Mouse (Mus musculus): ENCODE measurements around the gene Mfap1a.
"Not testable (repeated sequence)": the region's sequence is repeated elsewhere in the genome, so short reads cannot be mapped to it uniquely, and the experiment has no call there.

The Mfap1a gene

GRCm38 (mm10) chr2:121505942-121506882 lies at the start of gene Mfap1a, which contains the start of gene Wdr76:
TSS of gene Mfap1a (minus strand) at chr2:121506665.
TSS of gene Wdr76 (plus strand) at chr2:121506723.
- DNase-seq = peak; percentile 80 to 84

- peak in 1 of 2 experiments; percentile 7 for DNase-seq
These were observed 44.8 kb upstream of the Mfap1a start for GRCm38 (mm10) chr2:121551271-121551670.

DNA sequence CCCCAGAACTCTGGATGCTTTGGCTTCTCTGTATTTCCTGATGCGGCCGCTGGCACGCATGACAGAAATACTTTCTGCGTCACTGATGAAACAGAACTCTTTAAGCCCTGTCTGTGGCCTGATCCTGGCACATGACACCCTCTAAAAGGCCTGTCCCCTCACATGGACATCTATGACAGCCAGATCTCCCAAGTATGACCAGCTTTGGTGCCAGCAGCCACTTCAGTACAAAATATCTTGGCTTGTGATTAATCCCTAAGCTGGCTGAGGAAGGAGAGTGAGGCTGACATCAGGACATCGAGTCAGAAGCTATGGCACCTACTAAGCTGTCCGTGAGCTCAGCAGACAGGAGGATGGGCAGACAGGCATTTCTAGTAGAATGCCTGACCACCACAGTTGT lies 43.2 kb upstream of the Mfap1a start:
- DNase-seq = no peak

DNA sequence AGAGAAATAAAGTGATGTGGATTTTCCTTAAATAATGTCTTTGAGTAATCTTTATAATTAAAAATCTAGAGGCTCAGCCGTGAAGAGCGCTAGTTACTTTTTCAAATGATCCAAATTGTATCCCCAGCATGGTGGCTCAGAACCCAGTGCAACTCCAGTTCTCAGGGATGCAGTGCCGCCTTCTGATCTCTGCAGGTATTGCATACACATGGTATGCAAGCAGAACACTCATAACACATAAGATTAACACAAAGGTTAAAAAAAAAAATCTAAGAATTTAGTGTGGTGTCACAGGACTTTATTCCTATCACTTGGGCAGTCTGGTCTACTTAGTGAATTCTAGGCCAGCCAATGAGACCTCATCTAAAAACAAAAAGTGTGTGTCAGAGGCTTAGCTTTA lies 38.4 kb upstream of the Mfap1a start:
- DNase-seq = no peak

DNA sequence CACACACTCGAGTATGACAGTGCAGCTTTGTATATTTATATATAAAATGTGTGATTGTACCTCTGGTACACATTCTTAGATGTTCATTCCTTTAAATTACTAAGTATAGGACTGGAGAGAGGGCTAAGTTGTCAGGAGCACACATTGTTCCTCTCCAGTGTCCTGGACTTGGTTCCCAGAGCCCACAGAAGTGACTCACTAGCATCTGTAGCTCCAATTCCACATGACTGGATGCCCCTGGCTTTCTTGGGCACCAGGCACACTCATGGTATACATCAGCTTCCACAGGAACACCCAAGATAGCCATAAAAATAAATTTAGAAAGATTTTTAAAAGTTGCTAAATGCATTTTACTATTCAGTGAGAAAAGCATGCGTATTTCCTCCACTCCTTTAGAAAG lies 18.6 kb upstream of the Mfap1a start:
- DNase-seq = no peak

DNA sequence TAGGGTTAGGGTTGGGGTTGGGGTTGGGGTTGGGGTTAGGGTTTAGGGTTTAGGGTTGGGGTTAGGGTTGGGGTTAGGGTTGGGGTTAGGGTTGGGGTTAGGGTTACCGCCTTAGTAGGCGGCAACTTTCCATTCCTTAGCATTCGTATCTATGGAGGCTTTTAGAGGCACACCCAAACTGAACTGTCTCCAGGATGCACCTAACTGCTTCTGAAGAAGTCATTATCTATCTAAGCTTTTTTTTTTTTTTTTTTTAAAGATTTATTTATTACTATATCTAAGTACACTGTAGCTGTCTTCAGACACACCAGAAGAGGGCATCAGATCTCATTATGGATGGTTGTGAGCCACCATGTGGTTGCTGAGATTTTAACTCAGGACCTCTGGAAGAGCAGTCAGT lies 16.4 kb upstream of the Mfap1a start:
- DNase-seq = not testable (repeated sequence)

- DNase-seq = no peak
These were observed 15.5 kb upstream of the Mfap1a start for GRCm38 (mm10) chr2:121522006-121522405.

DNA sequence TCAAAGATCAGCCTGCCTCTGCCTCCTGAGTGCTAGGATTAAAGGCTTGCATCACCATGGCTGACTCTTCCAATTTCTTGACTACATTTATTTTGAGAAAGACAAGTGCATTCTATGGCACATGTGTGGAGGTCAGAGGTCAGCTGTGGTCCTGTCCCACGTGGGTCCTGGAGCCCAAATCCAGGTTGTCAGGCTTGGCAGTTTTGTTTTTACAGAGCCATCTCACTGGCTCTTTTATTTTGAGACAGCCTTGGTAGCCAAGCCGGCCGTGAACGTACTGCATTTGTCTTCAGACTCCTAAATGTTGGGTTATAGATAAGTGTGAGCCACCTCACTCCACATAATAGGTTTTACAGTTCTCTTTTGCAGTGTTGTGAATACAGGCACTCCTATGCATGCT lies 12.2 kb upstream of the Mfap1a start:
- DNase-seq = not testable (repeated sequence)

DNA sequence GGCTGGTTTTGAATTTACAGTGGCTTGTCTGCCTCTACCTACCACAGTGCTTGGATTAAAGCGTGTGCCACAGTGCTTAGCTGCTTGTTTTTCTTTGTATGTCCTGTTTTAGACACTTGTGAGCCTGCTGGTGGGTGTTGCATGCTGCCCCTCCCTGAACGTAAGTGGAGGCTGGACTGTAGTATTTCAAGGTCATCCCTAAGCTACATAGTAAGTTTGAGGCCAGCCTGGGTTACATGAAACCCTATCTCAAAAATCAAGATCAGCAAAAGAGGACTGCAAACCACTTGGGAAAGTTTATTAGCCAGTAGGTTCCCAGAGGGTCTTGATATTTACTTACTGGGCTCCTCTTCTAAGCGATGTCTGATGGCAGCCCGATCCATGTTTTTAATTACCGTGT lies 11.6 kb upstream of the Mfap1a start:
- DNase-seq = no peak

DNA sequence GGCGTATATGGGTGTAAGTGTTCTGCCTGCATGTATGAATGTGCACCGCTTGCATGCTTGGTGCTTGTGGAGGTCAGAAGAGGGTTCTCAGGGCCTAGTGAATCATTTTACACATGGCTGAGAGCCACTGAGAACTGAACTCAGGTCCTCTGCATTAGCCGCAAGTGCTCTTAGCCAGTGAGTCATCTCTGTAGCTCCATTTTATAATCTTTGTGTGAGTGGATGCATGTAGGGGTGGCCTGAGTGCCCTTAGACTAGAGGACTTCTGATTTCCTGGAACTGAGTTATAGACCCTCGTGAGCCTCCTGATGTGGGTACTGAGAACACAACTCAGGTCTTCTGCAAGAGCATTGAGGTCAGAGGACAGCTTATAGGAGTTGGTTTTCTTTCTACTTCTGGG lies 7.7 kb upstream of the Mfap1a start:
- DNase-seq = no peak

GRCm38 (mm10) chr2:121512991-121513765 lies 6.7 kb upstream of the Mfap1a start:
- not testable (repeated sequence) for DNase-seq

DNA sequence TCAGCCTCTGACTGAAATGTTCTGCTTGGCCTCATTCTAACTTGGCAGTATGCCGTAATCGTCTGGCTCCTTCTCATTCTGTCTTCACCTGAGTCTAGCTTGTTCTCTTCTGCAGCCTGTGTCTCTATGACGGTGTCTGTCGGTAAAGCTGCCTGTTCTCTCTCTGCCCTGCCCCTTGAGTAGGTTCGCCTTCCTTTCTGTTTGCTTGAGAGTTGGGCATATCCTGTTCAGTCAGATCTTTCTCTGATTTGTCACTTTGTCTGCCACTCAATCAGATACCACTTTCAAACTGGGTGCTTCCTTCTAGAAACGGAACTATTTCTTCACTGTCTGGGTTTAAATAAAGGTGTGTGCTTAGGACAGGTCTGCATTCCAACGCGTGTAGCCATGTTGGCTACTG lies 4.9 kb upstream of the Mfap1a start:
- DNase-seq = no peak

- peak in 1 of 2 experiments; percentile 13 for DNase-seq
These were observed 3.1 kb upstream of the Mfap1a start for GRCm38 (mm10) chr2:121509584-121509983.

GRCm38 (mm10) chr2:121507951-121508330 lies 1.5 kb upstream of the Mfap1a start:
- no peak for DNase-seq

DNA sequence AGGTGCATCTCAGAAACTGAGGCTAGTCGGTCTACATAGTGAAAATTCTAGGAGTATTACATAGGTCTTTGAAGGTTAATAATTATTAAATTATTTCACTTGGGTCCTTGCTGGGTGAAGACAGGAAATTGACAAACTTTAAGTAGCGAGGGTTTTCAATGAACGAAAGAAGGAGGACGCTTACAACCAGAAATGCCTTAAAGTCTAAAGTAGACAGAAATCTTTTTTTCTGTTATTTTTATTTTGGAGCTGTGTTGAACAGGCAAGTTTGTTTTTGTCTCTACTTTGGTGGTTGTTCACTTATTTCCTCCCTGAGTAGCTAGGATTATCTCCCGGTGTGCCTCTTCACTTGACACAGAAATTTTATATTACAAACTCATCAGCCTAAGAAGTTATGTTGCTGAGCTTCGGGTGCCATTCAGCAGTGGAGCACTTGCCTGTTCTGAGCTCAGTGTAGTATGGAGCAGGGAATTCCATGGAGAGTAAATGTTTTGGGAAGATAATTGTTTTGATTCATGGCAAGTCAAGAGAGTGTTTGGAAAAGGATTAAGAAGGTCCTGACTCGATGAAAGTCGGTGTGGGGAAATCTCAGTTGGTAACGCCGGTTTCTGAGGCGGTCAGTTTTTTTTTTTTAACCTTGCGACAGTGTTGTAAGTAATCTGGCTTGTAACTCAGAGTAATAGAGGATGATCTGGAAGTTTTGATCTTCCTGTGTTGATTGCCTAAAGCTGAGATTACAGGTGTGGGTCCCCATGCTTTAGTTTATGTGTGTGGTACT lies 897 bp upstream of the Mfap1a start:
- no peak for DNase-seq

- DNase-seq = not testable (repeated sequence)
These were observed 4.9 kb downstream of the Mfap1a start for GRCm38 (mm10) chr2:121501550-121501949.

- not testable (repeated sequence) for DNase-seq
These were observed 22.1 kb downstream of the Mfap1a start for GRCm38 (mm10) chr2:121484403-121484802.

- DNase-seq = no peak
These were observed 22.9 kb downstream of the Mfap1a start for GRCm38 (mm10) chr2:121483576-121483975.

GRCm38 (mm10) chr2:121480916-121481315 lies 25.5 kb downstream of the Mfap1a start:
- not testable (repeated sequence) for DNase-seq

- no peak for DNase-seq
These were observed 26.0 kb downstream of the Mfap1a start for GRCm38 (mm10) chr2:121480498-121480897.

- DNase-seq = no peak
These were observed 28.8 kb downstream of the Mfap1a start for GRCm38 (mm10) chr2:121477491-121478266.

GRCm38 (mm10) chr2:121475306-121475705 lies 31.2 kb downstream of the Mfap1a start:
- DNase-seq = not testable (repeated sequence)
